Mouse (Mus musculus): ENCODE data around the gene Wbp4. TPM values are rescaled to one million over a fixed set of nuclear protein-coding genes. Genes with fewer than 3 reads are reported as not detected.

The Wbp4 gene
- polyA plus RNA-seq, 1 experiment from 2014 or later: 61.3 TPM

- DNase-seq (ENCODE audit: low spot score) (peak; percentile 18), ATAC-seq (ENCODE audit: low FRiP score) (no peak)
- peaks cover 5% of the 10 kb centered on the region; the same call in 1 of the 2 replicates for H3K4me1 ChIP-seq (replicated peaks; ENCODE audit: control insufficient read depth, insufficient read depth, low read length)
- peak overlapping the region; percentile 61 for H3K4me3 ChIP-seq (ENCODE audit: low read depth, low read length)
- peak overlapping the region; percentile 100 for H3K27ac ChIP-seq (ENCODE audit: low read depth, low read length)
- H3K36me3 ChIP-seq (ENCODE audit: control insufficient read depth, insufficient read depth, low read length): 0 out of 2 replicates have a peak, but pooled peaks cover 2% of the 10 kb centered on the region
- 31% methylated on average over 15 of the region's 15 CpGs for WGBS
- H3K4me2 ChIP-seq (replicated peaks; ENCODE audit: low read depth, low read length): peak overlapping the region; percentile 62
- H3K9me3 ChIP-seq (ENCODE audit: control insufficient read depth, low read length): no peaks in the 10 kb centered on the region
- H3K9ac ChIP-seq (ENCODE audit: low read depth, low read length): peak overlapping the region; percentile 84
- no peaks in the 10 kb centered on the region for H3K27me3 ChIP-seq (ENCODE audit: control insufficient read depth, insufficient read depth, low read length)
These were observed 1.5 kb upstream of the Wbp4 start for GRCm38 (mm10) chr14:79482747-79483355.

- Histone ChIP-seq H3K36me3 (ENCODE audit: control insufficient read depth, insufficient read depth, low read length) (0 out of 2 replicates have a peak, but pooled peaks cover 2% of the 10 kb centered on the region), H3K27me3 (ENCODE audit: control insufficient read depth, insufficient read depth, low read length) (no peaks in the 10 kb centered on the region), H3K4me2 (replicated peaks; ENCODE audit: low read depth, low read length) (peak overlapping the region; percentile 62), H3K4me1 (replicated peaks; ENCODE audit: control insufficient read depth, insufficient read depth, low read length) (peaks cover 5% of the 10 kb centered on the region; the same call in 1 of the 2 replicates), H3K4me3 (ENCODE audit: low read depth, low read length) (peak overlapping the region; percentile 61), H3K9me3 (ENCODE audit: control insufficient read depth, low read length) (no peaks in the 10 kb centered on the region), H3K27ac (ENCODE audit: low read depth, low read length) (peak overlapping the region; percentile 100), H3K9ac (ENCODE audit: low read depth, low read length) (peak overlapping the region; percentile 84)
- no peak for ATAC-seq (ENCODE audit: low FRiP score)
- WGBS: under 1% methylated on average over 11 of the region's 11 CpGs
- no peak for DNase-seq (ENCODE audit: low spot score)
These were observed 936 bp upstream of the Wbp4 start for GRCm38 (mm10) chr14:79482251-79482661.

- no peaks in the 10 kb centered on the region for H3K27me3 ChIP-seq (ENCODE audit: control insufficient read depth, insufficient read depth, low read length)
- peak within 1 kb of the TSS; percentile 84 for H3K9ac ChIP-seq (ENCODE audit: low read depth, low read length)
- H3K27ac ChIP-seq (ENCODE audit: low read depth, low read length): peak within 1 kb of the TSS; percentile 100
- peaks cover 5% of the 10 kb centered on the region; the same call in 1 of the 2 replicates for H3K36me3 ChIP-seq (ENCODE audit: control insufficient read depth, insufficient read depth, low read length)
- H3K9me3 ChIP-seq (ENCODE audit: control insufficient read depth, low read length): no peaks in the 10 kb centered on the region
- WGBS: under 1% methylated on average over 47 of the region's 96 CpGs
- ATAC-seq (ENCODE audit: low FRiP score) (peak; percentile 87), DNase-seq (ENCODE audit: low spot score) (peak; percentile 93)
- H3K4me1 ChIP-seq (replicated peaks; ENCODE audit: control insufficient read depth, insufficient read depth, low read length): peaks cover 5% of the 10 kb centered on the region; the same call in 1 of the 2 replicates
- peak within 1 kb of the TSS; percentile 61 for H3K4me3 ChIP-seq (ENCODE audit: low read depth, low read length)
- H3K4me2 ChIP-seq (replicated peaks; ENCODE audit: low read depth, low read length): peak within 1 kb of the TSS; percentile 62
These were observed 539 bp downstream of the Wbp4 start, which contains the start of gene Elf1 for GRCm38 (mm10) chr14:79480624-79481338. TSS of gene Elf1 (plus strand) at chr14:79481194.

- Histone ChIP-seq H3K27ac (ENCODE audit: low read depth, low read length) (no peak overlapping the region), H3K9me3 (ENCODE audit: control insufficient read depth, low read length) (no peaks in the 10 kb centered on the region), H3K4me1 (replicated peaks; ENCODE audit: control insufficient read depth, insufficient read depth, low read length) (no peaks in the 10 kb centered on the region), H3K4me3 (ENCODE audit: low read depth, low read length) (no peak overlapping the region), H3K27me3 (ENCODE audit: control insufficient read depth, insufficient read depth, low read length) (no peaks in the 10 kb centered on the region), H3K9ac (ENCODE audit: low read depth, low read length) (no peak overlapping the region), H3K36me3 (ENCODE audit: control insufficient read depth, insufficient read depth, low read length) (peaks cover 14% of the 10 kb centered on the region; the same call in 1 of the 2 replicates), H3K4me2 (replicated peaks; ENCODE audit: low read depth, low read length) (no peak overlapping the region)
- no peak for ATAC-seq (ENCODE audit: low FRiP score)
- 98% methylated on average over 2 of the region's 2 CpGs for WGBS
- no peak for DNase-seq (ENCODE audit: low spot score)
These were observed 7.9 kb downstream of the Wbp4 start for GRCm38 (mm10) chr14:79473384-79473783.

- peak; percentile 68 for DNase-seq (ENCODE audit: low spot score)
- ATAC-seq (ENCODE audit: low FRiP score): no peak
- Histone ChIP-seq H3K9me3 (ENCODE audit: control insufficient read depth, low read length) (no peaks in the 10 kb centered on the region), H3K4me1 (replicated peaks; ENCODE audit: control insufficient read depth, insufficient read depth, low read length) (no peaks in the 10 kb centered on the region), H3K27me3 (ENCODE audit: control insufficient read depth, insufficient read depth, low read length) (no peaks in the 10 kb centered on the region), H3K36me3 (ENCODE audit: control insufficient read depth, insufficient read depth, low read length) (peaks cover 9% of the 10 kb centered on the region; the same call in 1 of the 2 replicates), H3K4me3 (ENCODE audit: low read depth, low read length) (no peak overlapping the region), H3K27ac (ENCODE audit: low read depth, low read length) (no peak overlapping the region), H3K9ac (ENCODE audit: low read depth, low read length) (no peak overlapping the region), H3K4me2 (replicated peaks; ENCODE audit: low read depth, low read length) (no peak overlapping the region)
- WGBS: 26% methylated on average over 3 of the region's 3 CpGs
These were observed 13.7 kb downstream of the Wbp4 start for GRCm38 (mm10) chr14:79467621-79468020.

GRCm38 (mm10) chr14:79465623-79466022 lies 15.7 kb downstream of the Wbp4 start:
- ATAC-seq (ENCODE audit: low FRiP score): no peak
- H3K4me2 ChIP-seq (replicated peaks; ENCODE audit: low read depth, low read length): no peak overlapping the region
- H3K9me3 ChIP-seq (ENCODE audit: control insufficient read depth, low read length): no peaks in the 10 kb centered on the region
- peaks cover 4% of the 10 kb centered on the region; the same call in 1 of the 2 replicates for H3K36me3 ChIP-seq (ENCODE audit: control insufficient read depth, insufficient read depth, low read length)
- no peaks in the 10 kb centered on the region for H3K27me3 ChIP-seq (ENCODE audit: control insufficient read depth, insufficient read depth, low read length)
- H3K27ac ChIP-seq (ENCODE audit: low read depth, low read length): no peak overlapping the region
- H3K4me1 ChIP-seq (replicated peaks; ENCODE audit: control insufficient read depth, insufficient read depth, low read length): no peaks in the 10 kb centered on the region
- H3K9ac ChIP-seq (ENCODE audit: low read depth, low read length): no peak overlapping the region
- no peak overlapping the region for H3K4me3 ChIP-seq (ENCODE audit: low read depth, low read length)
- no peak for DNase-seq (ENCODE audit: low spot score)
- WGBS: 94% methylated on average over 1 of the region's 1 CpGs

GRCm38 (mm10) chr14:79460988-79461387 lies 20.3 kb downstream of the Wbp4 start:
- Histone ChIP-seq H3K27ac (ENCODE audit: low read depth, low read length) (no peak overlapping the region), H3K9ac (ENCODE audit: low read depth, low read length) (no peak overlapping the region), H3K4me1 (replicated peaks; ENCODE audit: control insufficient read depth, insufficient read depth, low read length) (no peaks in the 10 kb centered on the region), H3K4me2 (replicated peaks; ENCODE audit: low read depth, low read length) (no peak overlapping the region), H3K4me3 (ENCODE audit: low read depth, low read length) (no peak overlapping the region), H3K36me3 (ENCODE audit: control insufficient read depth, insufficient read depth, low read length) (no peaks in the 10 kb centered on the region), H3K9me3 (ENCODE audit: control insufficient read depth, low read length) (no peaks in the 10 kb centered on the region), H3K27me3 (ENCODE audit: control insufficient read depth, insufficient read depth, low read length) (no peaks in the 10 kb centered on the region)
- 97% methylated on average over 4 of the region's 4 CpGs for WGBS
- ATAC-seq (ENCODE audit: low FRiP score) (no peak), DNase-seq (ENCODE audit: low spot score) (no peak)

- no peak for ATAC-seq (ENCODE audit: low FRiP score)
- WGBS: 91% methylated on average over 1 of the region's 1 CpGs
- H3K36me3 ChIP-seq (ENCODE audit: control insufficient read depth, insufficient read depth, low read length): no peaks in the 10 kb centered on the region
- H3K4me3 ChIP-seq (ENCODE audit: low read depth, low read length): no peak overlapping the region
- no peaks in the 10 kb centered on the region for H3K27me3 ChIP-seq (ENCODE audit: control insufficient read depth, insufficient read depth, low read length)
- H3K9ac ChIP-seq (ENCODE audit: low read depth, low read length): no peak overlapping the region
- DNase-seq (ENCODE audit: low spot score): no peak
- no peak overlapping the region for H3K4me2 ChIP-seq (replicated peaks; ENCODE audit: low read depth, low read length)
- H3K4me1 ChIP-seq (replicated peaks; ENCODE audit: control insufficient read depth, insufficient read depth, low read length): no peaks in the 10 kb centered on the region
- H3K9me3 ChIP-seq (ENCODE audit: control insufficient read depth, low read length): no peaks in the 10 kb centered on the region
- H3K27ac ChIP-seq (ENCODE audit: low read depth, low read length): no peak overlapping the region
These were observed 20.9 kb downstream of the Wbp4 start for GRCm38 (mm10) chr14:79460401-79460800.
